Mouse (Mus musculus): ENCODE results near the gene Ocel1.

- TF ChIP-seq CTCF (conservative IDR thresholded peaks at IDR 0.05; ENCODE audit: insufficient read depth, insufficient read length, low read depth, low read length) (no peak), POLR2A (IDR thresholded peaks at IDR 0.05; ENCODE audit: low read depth, low read length) (no peak)
Observed at GRCm38 (mm10) chr8:71369040-71369718, 1.9 kb upstream of the Ocel1 start.

All from kidney, adult 2 months (tissue).